Mouse (Mus musculus) brain, embryonic 18.5 days (tissue): ENCODE results near the gene Ubl3.

Experiments used
- DNase-seq: peaks from one replicate; pipeline ENCODE4 v3.0.0-alpha.2; 2012; ENCODE audit warnings: low read depth, low spot score

Gene Ubl3

DNA sequence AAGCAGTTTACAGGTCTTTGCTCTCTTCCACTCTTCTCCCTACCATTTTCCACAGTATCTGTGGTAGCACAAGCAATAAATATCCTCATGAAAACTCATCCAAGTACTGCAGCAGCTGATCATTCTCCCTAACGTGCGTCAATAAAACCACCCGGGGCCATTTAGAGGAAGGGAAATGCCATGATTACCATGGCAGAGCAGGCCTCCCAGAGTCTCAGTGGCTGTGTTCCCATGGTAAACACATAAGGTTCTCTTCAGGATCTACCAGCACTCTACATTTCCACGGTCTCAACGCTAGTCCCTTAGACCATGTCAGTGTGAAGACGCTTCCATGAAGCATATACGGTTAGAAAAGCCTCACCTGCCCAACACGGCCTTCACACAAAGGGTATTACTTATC is 26.0 kb downstream of the Ubl3 start:
- no peak for DNase-seq

DNA sequence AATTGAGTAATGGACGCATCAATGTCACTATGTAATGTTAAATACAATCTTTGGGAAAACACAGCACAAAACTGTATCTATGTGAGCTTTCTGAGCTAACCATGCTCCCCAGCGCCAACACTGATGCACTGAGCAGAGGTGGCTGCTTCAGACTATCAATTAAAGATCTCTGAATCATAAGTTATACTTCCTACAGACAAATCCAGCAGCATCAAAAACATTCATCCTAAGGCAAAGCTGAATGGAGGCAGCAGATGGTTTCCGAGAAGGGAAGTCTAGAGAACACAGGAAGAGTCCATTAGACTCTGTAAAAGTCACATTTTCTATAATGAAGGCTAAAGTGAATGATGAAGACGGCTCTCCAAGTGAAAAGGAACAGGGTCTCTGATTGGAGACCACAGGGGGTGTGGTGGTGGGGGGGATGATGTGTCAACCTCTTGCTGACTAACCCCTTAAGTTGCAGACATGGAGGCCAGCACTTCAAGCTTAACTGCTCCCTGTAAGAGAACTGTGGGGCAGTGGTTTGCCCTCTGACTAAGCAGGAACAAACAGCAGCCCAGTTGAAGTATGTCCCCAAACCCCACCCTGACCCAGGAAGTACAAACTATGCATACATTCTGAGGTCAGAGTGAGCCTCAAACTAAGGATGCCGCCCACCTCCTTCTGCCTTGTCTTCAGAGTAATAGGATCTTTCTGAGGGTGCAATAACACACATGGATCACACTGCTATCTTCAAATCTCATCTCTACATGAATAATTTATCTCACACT is 29.2 kb downstream of the Ubl3 start:
- DNase-seq = no peak

DNA sequence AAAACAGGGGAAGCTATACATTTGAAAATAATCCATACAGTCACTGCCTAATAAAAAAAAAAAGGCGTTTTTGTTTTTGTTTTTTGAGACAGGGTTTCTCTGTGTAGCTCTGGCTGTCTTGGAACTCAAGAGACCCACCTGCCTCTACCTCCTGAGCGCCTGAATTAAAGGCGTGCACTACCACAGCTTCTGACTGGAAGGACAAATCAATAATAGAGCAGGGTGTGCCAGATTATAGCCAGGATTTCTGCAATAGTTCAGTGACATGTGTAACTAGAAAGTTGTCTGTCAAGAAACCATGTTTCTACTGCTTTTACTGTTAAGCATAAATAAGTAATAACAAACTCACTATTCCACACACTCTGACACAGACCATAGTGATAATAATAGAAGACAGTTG is 30.2 kb downstream of the Ubl3 start:
- no peak for DNase-seq

DNA sequence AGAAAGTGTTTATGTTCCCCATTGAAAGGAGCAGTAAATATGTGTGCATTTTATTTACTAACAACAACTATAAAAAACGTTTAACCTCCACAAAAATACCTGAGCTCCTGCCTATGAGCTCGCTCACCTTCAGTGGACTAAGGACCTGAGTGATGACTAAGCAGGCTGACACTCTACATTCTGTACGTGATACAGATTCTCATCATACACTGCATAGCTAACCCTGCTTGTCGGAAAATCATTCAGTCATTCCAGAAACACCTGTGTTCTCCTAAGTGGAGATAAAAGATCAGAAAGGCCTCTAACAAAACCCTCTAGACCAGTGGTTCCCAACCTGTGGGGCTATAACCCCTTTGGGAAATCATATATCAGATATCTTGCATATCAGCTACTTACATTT is 35.1 kb downstream of the Ubl3 start:
- DNase-seq = no peak

DNA sequence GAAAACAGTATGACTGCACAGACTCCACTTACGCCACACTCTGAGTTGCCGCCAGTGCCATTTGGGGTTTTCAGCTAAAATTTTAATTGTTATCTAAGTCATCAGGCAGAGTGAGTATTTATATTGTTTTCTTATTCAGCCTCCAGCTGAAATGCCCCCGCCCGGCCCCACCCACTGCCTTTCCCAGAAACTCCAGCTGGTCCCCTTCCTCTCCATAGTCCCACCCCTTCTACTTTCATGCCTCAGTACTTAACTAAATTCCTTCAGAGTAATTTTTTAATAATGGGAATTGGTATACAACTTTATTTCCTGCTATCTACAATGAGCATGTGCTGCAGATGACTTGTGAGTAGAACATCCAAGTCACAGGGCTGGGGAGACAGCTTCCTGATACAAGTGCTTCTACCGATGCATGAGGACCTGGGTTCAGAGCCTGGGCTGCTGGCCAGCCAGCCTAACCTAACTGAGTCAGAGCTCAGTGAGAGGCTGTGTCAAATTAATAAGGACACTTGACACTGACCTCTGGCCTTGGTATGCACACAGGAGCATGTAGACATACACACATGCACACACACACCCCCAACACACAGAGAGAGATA is 40.4 kb downstream of the Ubl3 start:
- no peak for DNase-seq

DNA sequence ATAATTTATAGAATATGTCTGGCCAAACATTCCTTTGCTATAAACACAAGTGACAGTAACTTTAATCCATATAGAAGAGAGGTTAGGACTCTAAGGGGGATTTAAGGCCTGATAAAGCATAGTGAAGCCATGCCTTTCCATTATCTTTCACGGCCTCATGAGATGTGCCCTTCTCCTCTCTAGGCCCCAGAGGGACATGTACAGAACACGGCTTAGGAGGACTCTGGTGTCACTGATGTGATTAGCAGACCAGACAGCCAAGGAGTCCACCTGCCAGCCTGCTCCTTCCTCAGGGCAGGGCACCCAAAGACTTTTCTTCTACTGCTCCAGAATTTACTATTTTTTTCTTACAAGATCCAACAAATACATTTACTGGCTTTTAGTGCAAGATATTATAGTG is 42.3 kb downstream of the Ubl3 start:
- no peak for DNase-seq

DNA sequence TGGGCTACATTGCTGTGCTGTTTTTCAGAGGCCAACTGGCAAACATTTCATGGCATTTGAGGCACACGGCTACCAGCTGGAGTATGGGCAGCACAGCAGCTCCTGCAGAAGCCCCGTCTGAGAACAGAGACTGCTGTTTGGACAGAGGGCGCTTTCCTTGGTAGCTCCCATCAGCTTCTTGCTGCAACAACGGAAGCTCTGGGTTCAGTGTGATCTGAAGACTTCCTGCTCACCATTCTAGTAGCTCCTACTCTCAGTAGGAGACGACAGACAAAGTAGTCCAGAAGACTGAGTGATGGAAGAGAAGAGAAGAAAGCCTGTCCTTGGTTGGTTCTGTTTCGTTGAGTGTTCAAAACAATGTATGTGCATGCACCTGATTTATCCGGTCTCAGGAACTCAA is 42.9 kb downstream of the Ubl3 start:
- DNase-seq = no peak

DNA sequence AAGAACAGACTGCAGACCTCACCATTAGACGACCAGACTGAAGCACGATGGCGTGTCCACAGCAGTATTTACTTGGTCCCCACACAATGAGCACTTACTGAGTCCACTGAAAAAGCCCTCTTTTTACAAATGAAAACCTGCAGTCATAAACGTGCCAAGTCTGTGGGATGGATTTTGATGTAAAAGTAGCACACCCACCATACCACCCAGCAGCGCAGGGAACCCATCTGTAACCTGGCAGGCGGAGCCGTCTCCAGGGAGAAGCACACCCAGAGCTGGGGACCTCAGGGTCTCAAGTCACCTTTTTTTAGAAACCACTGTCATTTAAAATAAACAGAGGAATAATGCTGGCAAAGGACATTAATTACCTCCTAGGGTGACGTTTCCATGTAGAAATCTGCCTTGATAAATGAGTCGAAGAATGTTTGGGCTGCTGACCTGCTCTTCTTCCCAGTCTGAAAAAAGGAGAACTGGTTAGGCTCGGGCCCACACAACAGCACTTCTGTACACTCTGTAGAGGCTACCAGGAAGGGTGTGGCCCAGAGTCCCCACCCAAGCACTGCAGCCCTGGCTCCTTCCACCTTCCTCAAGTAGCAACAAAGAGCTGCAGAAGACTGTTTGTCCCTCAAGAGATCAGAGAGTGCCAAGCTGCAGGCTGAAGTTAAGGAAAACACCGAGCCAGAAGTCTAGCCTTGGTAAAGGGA is 43.5 kb downstream of the Ubl3 start:
- DNase-seq = no peak

DNA sequence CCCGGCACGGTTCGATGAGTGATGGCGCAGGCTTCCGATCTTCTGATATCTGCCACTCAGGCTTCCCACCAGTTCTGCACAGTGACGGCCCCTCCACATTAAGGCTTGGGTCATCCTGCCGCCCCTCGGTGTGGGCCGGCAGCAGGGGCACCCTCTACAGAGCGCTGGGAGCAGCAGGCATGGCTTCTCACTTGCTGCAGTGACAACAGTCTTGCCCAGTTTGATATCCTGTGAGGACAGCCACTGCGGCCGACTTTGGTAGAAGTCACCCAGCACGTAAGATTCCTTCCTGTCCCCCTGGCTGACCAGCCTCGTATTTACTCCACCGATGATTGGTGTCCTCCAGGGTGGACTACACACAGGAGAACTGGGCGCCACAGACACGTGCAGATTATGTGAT is 47.2 kb downstream of the Ubl3 start:
- no peak for DNase-seq

DNA sequence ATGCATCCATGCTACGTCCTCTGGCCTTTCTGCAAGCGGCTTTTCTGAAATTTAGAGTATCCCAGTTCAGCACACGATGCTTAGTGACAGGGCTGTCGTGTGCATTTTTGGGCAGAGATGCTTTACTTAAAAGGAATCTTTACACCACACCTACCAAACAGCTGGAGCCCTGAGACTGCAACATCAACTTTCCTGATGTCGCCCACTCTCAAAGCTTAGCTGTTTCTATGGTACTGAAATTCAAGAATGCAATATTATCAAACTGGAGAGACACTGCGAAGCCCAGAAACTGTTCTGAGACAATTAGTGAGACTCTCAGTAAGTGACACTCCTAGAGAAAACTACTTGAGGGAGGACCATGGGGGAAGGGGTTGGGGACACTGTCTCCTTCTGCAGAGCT is 50.4 kb downstream of the Ubl3 start:
- no peak for DNase-seq

DNA sequence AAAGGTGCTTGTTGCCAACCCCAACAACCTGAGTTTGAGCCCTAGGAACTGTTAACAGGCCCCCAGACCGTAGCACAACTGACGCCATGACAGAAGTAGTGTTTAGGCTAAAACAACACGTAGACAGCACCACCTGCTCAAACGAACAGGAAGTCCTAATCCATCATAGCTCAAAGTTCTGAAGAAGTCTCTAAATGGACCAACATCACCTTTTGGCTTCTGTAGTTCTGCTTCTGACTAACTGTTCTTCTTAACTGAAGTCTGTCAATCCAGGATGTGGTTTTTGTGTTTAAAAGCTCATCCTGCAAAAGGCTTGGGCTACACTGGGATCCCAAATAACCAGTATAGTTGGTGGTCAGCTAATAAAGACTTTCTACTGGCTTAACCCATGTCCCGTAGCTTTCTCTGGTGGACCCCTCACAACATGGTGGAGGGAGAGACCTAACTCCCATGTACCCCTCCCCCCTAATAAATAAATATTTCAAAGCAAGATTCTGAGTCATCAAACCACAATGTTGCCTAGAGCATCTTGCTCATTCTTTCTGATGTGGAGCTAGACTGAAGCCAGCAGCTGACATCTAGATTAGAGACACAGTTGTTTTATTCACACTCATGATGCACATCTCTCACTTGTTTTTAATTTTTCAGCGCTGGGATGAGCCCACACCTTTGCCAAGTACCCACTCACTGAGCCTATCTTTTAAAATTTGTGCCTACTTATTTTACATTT is 51.2 kb downstream of the Ubl3 start:
- no peak for DNase-seq

DNA sequence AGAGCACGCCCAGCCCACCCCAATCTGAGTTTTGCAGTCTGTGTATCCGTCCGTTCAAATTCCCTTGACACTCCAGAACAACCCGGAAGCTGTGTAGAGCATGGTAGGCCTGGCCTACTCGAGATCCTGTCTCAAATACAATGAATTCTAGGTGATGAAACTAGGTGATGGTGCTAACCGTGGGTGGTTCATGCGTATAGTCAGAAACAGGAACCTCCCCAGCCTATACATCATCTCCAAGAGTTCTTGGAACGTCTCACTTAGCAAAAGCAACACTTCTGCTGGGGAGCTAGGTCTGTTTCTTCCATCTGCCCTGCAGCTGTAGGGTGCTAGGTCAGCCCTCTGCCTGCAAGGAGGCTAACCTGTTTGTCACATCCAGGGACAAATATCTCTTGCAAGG is 52.1 kb downstream of the Ubl3 start:
- DNase-seq = no peak

DNA sequence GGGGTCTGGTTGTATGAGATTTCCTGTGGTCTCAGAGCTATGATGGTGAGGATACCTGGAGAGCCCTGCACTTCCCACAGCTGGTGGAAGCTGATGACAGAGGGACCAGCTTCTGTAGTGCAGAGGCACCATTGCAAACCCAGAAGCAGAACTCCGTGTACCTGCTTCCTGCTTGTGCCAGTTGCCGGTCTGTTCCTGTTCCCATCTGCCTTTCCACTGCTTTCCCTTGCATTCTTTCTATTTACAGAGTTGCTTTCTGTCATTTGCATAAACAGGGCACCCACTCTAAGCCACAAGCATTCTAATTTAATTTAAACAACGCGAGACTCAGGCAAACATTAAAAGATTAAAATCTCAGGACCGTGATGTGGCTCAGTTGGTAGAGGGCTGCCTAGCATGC is 53.0 kb downstream of the Ubl3 start:
- no peak for DNase-seq

DNA sequence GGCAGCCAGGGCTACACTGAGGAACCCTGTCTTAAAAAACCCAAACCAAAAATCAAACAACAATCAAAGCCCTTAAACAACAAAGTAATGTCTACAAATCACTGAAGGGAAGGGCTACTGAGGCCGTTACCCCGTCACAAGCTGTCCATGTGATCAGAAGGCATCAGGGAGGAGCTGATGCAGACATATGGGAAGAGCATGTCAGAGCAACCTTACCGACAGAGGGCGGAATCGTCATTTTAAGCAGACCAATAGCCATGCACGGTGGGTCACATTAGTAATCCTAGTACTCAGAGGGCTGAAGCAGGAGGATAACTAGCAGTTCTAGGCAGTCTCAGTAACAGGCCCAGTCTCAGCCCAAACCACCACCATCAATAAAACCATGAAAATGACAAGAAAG is 56.6 kb downstream of the Ubl3 start:
- DNase-seq = no peak

DNA sequence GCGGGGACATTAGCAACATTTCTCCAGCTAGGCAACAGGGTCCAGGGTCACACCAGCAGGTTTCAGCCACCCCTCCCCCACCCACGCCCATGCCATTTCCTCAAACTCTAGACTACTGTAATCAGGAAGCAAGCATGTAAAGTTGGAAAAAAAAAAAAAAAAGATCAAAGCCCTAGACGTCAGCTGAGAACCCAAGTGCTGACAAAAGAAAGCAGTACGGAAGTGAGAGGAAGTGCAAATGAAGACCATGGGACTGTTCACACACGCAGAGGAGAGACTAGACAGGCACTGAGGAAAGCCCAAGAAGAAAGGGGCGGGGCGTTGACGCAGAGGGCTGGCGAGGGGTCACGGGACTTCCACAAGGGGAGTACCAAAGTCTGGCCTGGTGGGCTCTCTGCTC is 57.4 kb downstream of the Ubl3 start:
- DNase-seq = no peak

DNA sequence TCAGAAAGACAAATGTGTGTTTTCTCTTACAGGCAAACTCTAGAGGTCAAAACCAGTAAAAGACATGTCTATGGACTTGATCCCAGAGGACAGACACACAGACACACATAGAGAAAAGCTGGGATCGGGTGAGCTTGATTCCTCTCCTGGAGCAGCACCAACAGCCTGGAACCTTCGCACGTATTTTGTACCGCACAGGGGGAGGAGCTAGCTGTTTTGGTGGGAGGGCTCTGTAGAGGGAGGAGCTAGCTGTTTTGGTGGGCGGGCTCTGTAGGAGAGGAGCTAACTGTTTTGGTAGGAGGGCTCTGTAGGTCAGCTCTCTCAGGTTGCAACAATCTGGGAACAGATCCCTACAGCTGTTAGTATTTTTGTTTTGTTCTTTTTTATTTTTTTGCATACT is 58.3 kb downstream of the Ubl3 start:
- DNase-seq = no peak

DNA sequence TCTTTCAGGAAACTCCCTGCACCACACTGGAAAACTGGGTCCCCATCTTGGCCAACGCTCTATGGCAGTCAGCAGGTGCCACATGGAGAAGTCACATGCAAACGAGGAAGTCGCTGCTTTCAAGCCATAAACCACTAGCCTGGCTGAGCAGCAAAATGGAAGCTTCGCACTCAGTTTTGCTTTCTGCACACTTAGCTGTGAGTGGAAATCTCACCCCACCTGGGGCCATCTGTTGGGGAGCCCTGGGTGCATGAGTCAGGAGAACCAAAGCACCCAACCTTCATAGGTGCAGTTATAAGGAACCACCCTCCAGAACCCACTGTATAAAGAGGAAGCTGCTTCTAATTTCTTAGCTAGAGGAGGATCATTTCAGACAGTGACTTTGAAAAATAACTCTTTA is 59.6 kb downstream of the Ubl3 start:
- DNase-seq = no peak

DNA sequence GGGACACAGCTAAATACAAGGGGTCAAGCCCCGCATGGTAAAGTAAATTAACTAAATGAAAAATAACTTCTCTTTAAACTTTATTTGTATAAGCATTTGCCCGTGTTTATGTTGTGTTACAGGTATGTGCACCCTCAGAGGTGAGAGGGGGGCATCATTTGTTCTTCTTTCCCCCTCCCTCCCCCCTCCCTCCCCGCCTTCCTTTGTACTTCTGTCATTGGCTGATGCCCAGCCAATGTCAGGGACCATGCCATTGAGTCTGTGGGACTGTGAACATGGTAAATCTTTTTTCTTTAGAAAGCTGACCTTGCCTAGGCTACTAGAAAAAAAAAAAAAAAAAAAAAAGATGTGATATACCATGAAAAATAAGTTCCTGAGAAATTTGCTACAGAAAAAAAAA is 62.2 kb downstream of the Ubl3 start:
- DNase-seq = no peak

DNA sequence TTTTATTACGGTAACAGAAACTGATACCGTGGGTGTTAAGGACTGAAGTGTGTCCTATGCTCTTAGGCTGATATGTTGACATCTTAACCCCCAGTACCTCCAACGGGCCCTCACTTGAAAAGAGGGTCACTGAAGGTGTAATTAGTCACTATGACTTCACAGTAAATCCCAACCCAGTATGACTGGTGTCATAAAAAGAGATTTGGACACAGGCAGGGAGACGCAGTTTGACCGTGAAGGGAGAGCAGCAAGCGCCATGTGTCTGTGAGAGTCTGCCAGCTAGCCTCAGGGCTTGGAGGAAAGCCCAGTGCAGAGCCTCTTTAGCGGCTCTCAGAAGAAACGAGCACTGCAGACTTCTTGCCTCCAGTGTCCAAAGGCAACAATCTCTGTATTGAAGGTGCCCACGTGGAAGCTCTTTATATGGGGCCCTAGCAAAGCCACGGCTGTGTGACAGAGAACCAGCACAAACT is 62.8 kb downstream of the Ubl3 start:
- DNase-seq = peak; percentile 39

DNA sequence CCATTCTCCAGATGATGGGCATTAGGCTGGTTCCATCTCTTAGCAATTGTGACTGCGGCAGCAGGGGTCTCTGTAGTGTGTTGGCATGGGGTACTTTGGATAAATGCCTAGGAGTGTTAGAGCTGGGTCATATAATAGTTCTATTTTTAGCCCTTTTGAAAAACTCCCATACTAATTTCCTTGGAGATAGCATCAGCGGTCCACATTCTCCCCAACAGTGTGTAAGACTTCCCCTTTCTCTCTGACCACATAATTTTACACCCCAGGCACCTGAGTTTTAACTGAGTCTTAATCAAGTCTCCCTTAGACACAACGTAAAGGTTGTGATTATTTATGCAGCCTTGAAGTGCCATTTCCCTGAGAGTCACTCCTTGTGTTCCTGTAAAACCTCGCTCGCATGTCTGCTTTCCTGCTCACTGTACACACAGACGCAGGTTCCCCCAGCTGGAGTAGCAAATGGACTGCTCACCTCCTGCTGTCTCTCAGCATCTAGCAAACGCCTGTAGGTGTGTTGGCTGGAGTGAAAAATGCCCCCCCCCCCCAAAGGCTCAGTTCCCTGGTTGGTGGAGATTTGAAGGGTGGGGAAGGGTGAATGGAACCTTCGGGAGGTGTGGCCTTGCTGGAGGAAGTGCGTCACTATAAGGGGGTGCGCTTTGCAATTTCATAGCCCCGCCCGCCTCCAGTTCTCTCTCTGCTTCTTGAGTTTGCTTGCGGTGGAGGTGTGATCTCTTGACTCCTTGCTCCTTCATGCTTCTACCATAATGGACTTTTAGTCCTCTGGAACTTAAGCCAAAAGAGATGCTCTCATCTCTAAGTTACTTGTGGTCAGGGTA is 63.5 kb downstream of the Ubl3 start:
- DNase-seq = no peak

DNA sequence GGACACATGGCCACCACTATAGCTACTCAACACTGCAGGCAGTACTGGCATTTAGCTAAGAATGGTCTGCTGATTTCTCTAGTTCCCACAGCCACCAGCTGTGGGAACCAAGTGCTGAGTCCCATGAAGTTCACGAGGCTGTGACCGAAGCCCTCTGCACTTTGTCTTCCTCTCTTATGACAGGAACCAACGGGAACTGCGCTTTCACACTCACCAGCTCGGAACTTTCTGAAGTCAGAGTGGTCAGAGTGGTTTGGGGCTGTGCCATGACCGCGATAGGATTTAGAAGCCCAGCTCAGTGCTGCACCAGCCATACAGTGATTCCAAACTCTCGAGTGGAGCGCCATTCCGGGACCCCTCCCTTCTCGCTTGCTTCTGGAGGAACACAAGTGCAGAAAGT is 66.4 kb downstream of the Ubl3 start:
- no peak for DNase-seq
